Mouse (Mus musculus) liver, adult 2 months (tissue): ENCODE results near the gene Slc7a1. TPM values are rescaled to one million over a fixed set of nuclear protein-coding genes. Genes with fewer than 3 reads are reported as not detected.

ENCODE experiments used
- DNase-seq: peaks from one replicate; pipeline ENCODE4 v3.0.0-alpha.2; 2011; ENCODE audit warnings: low read depth, low spot score; ENCODE audit errors: extremely low read depth
- H3K27ac ChIP-seq: fragments of 200-500 bp; replicated peaks from 2 replicates; pipeline ENCODE4 v1.5.1; 2012; ENCODE audit warnings: low read depth, mild to moderate bottlenecking, control low read depth, inconsistent platforms, low read length; ENCODE audit not compliant: insufficient read depth
- H3K27me3 ChIP-seq: fragments of 200-500 bp; 2 replicates; pipeline ENCODE4 v1.6.1; 2012; ENCODE audit warnings: mild to moderate bottlenecking, moderate library complexity, low read length, inconsistent platforms; ENCODE audit not compliant: control insufficient read depth, insufficient read depth
- H3K36me3 ChIP-seq: fragments of 200-500 bp; 2 replicates; pipeline ENCODE4 v1.6.1; 2012; ENCODE audit warnings: low read length, inconsistent platforms; ENCODE audit not compliant: control insufficient read depth, insufficient read depth
- H3K4me1 ChIP-seq: fragments of 200-500 bp; 2 replicates; pipeline ENCODE4 v1.6.1; 2011; ENCODE audit warnings: low read length; ENCODE audit not compliant: control insufficient read depth, insufficient read depth
- H3K4me3 ChIP-seq: fragments of 200-500 bp; 2 replicates; pipeline ENCODE4 v1.5.1; 2011; ENCODE audit warnings: low read depth, mild to moderate bottlenecking, control low read depth, low read length, moderate library complexity; ENCODE audit not compliant: insufficient read depth
- H3K79me2 ChIP-seq: fragments of 200-500 bp; 2 replicates; pipeline ENCODE4 v1.6.1; 2012; ENCODE audit warnings: inconsistent platforms, mild to moderate bottlenecking, low read length, moderate library complexity; ENCODE audit not compliant: control insufficient read depth, insufficient read depth
- H3K9ac ChIP-seq: fragments of 200-500 bp; 2 replicates; pipeline ENCODE4 v1.6.1; 2012; ENCODE audit warnings: low read depth, mild to moderate bottlenecking, control low read depth, inconsistent platforms, low read length
- CTCF ChIP-seq: fragments of 200-500 bp; IDR thresholded peaks from 2 replicates; pipeline ENCODE4 v1.5.1; 2011; ENCODE audit warnings: low read depth, low read length, control low read depth
- POLR2A ChIP-seq: fragments of 200-500 bp; IDR thresholded peaks from 2 replicates; pipeline ENCODE4 v1.6.1; 2011; ENCODE audit warnings: low read length, control low read depth; ENCODE audit not compliant: insufficient read depth; ENCODE audit errors: extremely low read depth
- WGBS: fragments of 180-500 bp; shearing (Covaris S2); methylation state at CpG from one replicate; pipeline ENCODE4 v1.1.7; 2018; 5-methylcytosine and 5-hydroxymethylcytosine counted together
- polyA plus RNA-seq: library from polyadenylated mRNA; depleted of rRNA; stranded (reverse); fragments of >200 nt; gene quantifications from 2 replicates; pipeline ENCODE4 v1.2.3, GENCODE M21; 2012
- total RNA-seq: library from RNA; depleted of rRNA; stranded (reverse); fragments of >200 nt; gene quantifications from 2 replicates; pipeline ENCODE4 v1.2.3, GENCODE M21; 2014

Slc7a1 gene
- total and polyA plus RNA-seq, 2 experiments: 0.18 to 0.23 TPM

DNA sequence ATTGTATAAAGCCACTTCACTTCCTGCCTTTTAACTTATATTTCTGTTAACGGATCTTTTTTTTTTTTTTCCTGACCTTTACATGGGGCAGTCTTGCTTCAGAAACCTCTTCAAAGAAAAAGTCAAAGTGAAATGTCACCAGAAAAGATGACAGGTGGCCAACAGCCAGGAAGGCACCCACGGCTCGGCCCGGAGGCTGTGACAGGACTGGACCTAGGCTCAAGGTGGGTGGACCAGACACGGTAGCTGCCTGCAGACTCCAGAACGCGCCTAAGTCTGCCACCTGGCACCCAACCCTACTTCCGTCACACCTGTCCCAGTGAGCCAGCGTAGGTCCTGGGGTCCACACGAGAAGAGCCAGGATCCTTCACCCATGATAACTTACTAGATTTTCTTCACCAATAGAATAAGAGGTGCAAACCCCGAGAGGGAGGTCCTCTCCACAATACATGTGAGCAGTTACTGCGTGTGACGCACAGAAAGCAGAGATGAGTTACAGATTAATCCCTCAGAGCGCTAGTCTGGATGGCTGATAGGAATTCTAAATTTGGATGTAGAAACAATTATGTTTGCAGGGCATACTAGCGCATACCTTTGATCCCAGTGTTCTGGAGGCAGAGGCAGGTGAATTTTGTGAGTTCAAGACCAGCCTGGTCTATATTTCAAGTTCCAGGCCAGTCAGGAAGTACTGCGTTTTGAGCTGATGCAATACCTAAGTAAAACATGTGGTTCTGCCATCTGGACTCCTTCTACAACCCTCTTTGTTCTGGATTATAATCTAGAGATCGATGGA lies 22.1 kb downstream of the Slc7a1 start:
- H3K27ac ChIP-seq: no peak overlapping the region
- no peaks in the 10 kb centered on the region for H3K79me2 ChIP-seq
- no peak for DNase-seq
- H3K9ac ChIP-seq: no peak overlapping the region
- WGBS: 85% methylated on average over 17 of the region's 17 CpGs
- no peak overlapping the region for H3K4me3 ChIP-seq
- TF ChIP-seq POLR2A: no peak
- no peaks in the 10 kb centered on the region for H3K4me1 ChIP-seq
- no peaks in the 10 kb centered on the region for H3K36me3 ChIP-seq
- no peaks in the 10 kb centered on the region for H3K27me3 ChIP-seq

DNA sequence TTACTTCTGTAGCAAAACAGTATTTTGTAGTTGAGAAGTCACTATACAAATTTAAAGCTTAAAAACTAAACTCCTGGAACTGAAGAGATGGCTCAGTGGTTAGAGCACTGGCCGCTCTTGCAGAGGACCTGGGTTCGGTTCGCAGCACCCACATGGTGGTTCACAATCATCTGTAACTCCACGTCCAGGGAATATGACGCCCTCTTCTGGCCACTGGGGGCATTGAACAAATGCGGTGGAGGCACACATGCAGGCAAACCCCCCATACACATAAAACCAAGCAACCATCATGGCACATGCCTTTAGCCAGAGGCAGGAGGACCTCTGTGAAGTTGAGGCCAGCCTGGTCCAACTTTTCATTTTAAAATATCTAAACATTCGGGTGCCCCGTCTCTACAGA lies 23.3 kb downstream of the Slc7a1 start:
- Histone ChIP-seq H3K79me2 (no peaks in the 10 kb centered on the region), H3K27ac (no peak overlapping the region), H3K4me1 (no peaks in the 10 kb centered on the region), H3K36me3 (no peaks in the 10 kb centered on the region), H3K4me3 (no peak overlapping the region), H3K27me3 (no peaks in the 10 kb centered on the region), H3K9ac (no peak overlapping the region)
- 96% methylated on average over 8 of the region's 8 CpGs for WGBS
- TF ChIP-seq CTCF: no peak
- no peak for TF ChIP-seq POLR2A
- no peak for DNase-seq

DNA sequence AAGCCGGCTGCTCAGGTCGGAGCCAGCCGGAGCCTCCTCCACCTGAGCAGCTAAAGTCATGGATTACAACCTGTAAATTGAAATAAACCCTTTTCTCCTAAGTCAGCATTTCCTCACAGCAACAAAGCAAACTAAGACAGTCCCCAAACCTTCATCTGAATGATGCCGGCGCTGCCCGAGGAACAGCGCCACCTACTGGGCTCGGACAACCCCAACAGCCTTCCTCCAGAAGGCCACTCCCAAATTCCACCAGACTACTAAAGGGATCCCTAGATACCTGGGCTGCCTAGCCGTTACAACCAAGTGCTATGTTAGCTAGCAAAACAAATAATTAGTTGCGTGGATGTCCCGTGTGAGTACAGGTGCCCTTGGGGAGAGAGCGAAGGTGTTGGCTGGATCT lies 24.2 kb downstream of the Slc7a1 start:
- Histone ChIP-seq H3K27ac (no peak overlapping the region), H3K27me3 (no peaks in the 10 kb centered on the region), H3K9ac (no peak overlapping the region), H3K36me3 (no peaks in the 10 kb centered on the region), H3K79me2 (no peaks in the 10 kb centered on the region), H3K4me1 (no peaks in the 10 kb centered on the region), H3K4me3 (no peak overlapping the region)
- TF ChIP-seq CTCF (peak; percentile 35), POLR2A (no peak)
- DNase-seq: no peak
- WGBS: 80% methylated on average over 12 of the region's 12 CpGs

DNA sequence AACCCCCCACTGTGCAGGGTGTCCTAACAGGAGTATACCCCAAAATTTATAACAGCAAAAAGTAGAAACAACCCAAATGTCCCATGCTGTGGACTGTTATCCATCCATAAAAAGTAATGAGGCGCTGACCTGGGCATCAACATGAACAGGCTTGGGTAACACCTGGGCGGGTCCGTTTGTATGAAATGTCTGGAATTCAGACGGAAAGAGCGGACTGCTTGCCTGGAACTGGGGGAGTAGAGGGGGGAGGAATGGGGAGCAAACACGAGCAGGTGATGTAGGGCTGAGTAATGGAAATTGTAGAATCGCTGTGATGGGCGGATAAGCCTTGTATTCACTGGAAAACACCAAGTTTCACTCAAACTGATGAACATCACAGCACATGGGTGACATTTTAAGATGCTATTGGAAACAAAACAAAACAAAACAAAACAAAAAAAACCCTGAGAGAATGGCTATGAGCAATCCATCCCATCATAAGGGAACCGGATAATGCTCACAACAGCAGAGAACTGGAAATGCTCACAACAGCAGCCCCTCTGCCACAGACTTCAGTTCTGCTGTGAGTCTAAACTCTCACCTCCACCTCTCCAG lies 26.5 kb downstream of the Slc7a1 start:
- H3K79me2 ChIP-seq: no peaks in the 10 kb centered on the region
- no peak overlapping the region for H3K27ac ChIP-seq
- H3K27me3 ChIP-seq: no peaks in the 10 kb centered on the region
- no peaks in the 10 kb centered on the region for H3K4me1 ChIP-seq
- DNase-seq: no peak
- WGBS: 89% methylated on average over 9 of the region's 9 CpGs
- H3K36me3 ChIP-seq: no peaks in the 10 kb centered on the region
- H3K4me3 ChIP-seq: no peak overlapping the region
- TF ChIP-seq POLR2A: no peak
- TF ChIP-seq CTCF: no peak
- no peak overlapping the region for H3K9ac ChIP-seq

DNA sequence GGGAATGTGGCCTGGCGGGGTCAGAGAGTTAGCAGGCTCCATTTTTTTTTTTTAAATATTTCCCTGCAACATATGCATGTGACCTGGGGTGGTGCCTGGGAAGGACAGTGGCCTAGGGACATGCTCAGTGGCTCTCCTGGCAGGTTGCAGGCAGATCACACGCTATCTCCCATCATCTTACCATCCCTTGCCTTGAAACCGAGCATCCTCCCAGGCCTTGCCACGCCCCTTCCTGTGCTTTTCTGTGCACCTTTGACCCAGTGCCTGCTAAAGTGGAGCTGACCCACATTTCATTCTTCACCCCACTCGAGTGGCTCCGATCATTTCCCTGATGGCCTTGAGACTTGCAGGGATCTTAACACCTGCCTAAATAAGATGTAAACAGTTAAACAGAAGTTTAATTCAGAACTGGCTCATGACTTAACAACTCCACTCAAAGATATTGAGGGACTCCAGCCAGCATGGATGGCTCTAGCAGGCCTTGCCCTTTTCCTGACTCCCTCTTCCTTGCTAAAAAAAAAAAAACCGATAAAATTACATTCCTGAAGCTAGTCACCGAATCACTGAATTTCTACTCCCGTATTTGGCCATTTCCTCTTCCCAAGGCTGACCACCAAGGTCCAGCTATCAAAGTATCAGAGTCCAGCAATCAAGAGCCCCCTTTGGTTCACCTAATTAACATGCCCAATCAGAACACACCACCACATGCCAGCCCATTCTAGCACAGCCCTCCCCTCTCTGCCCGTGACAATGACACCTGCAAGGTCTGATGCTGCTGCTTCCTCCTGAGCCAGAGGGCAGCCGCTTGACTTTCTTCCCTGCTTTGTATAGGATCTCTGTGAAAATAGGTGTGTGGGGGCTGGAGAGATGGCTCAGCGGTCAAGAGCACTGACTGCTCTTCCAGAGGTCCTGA lies 27.4 kb downstream of the Slc7a1 start:
- H3K9ac ChIP-seq: no peak overlapping the region
- WGBS: 72% methylated on average over 12 of the region's 12 CpGs
- DNase-seq: peak; percentile 10
- no peak overlapping the region for H3K4me3 ChIP-seq
- TF ChIP-seq POLR2A (no peak), CTCF (no peak)
- H3K79me2 ChIP-seq: no peaks in the 10 kb centered on the region
- H3K36me3 ChIP-seq: no peaks in the 10 kb centered on the region
- no peak overlapping the region for H3K27ac ChIP-seq
- no peaks in the 10 kb centered on the region for H3K4me1 ChIP-seq
- H3K27me3 ChIP-seq: no peaks in the 10 kb centered on the region
